ENCODE assay signal across 19 mouse cellular contexts in genomic region chr8:13156327-13157097, GRCm38 (mm10). TPM values are rescaled to one million over a fixed set of nuclear protein-coding genes. Genes with fewer than 3 reads are reported as not detected.
DNase-seq lines count a peak whose midpoint lies in the region; TF ChIP-seq lines count a peak whose summit lies in the region.
"Had no signal": no experiment of that assay in that cellular context is flagged by ENCODE, and none has a peak within 500 bp of the region (broad histone marks: within the 10 kb centered on the region; RNA-seq: fewer than 3 reads in every experiment).

No protein-coding gene starts in this region.

- H3K27ac ChIP-seq in gastrocnemius, adult 2 months, result peak overlapping the region; percentile 99
- H3K27ac ChIP-seq in left cerebral cortex, adult 2 months, result peak overlapping the region; percentile 77
- H3K27ac ChIP-seq: embryonic facial prominence, embryonic 10.5 days; heart, embryonic 13.5 days; hindbrain, embryonic 13.5 days; midbrain, embryonic 12.5 days; stomach, embryonic 15.5 days had no signal

- peak overlapping the region; percentile 19; the same call in 1 of the 2 replicates for H3K4me3 ChIP-seq in gastrocnemius, adult 2 months
- H3K4me3 ChIP-seq in left cerebral cortex, adult 2 months, result no peak overlapping the region
- H3K4me3 ChIP-seq: embryonic facial prominence, embryonic 10.5 days; erythroblast, embryonic 14.5 days; heart, embryonic 13.5 days; hindbrain, embryonic 13.5 days; midbrain, embryonic 12.5 days; stomach, embryonic 15.5 days had no signal

- intact Hi-C loops in gastrocnemius, adult 2 months (cut with DNase I), result no loop called here
- intact Hi-C loops in left cerebral cortex, postnatal 4 days (cut with DNase I), result no loop called here
- intact Hi-C loops in left cerebral cortex, adult 2 months (cut with DNase I), result loop anchor here (5.0 kb wide), 1 partner anchor 96 kb away; the partner anchor contains the start of gene Adprhl1

- DNase-seq in gastrocnemius, adult 2 months, result peak; percentile 77
- no peak for DNase-seq in gastrocnemius, postnatal 10 days
- peak; percentile 12 to 43 for DNase-seq in left cerebral cortex, adult 18-20 months (ENCODE audit: low spot score in 2 of 2)
- DNase-seq in left cerebral cortex, postnatal 4 days, result no peak
- no peak for DNase-seq in left cerebral cortex, adult 2 months (ENCODE audit: extremely low spot score in 1 of 2, low spot score in 2 of 2)
- peak; percentile 72 for DNase-seq in telencephalon, adult 2 months (ENCODE audit: low read depth, low spot score)
- DNase-seq in thymus, postnatal 10 days (ENCODE audit: low spot score in 2 of 2), result no peak
- DNase-seq: adrenal gland, postnatal 36 days; cerebellum, postnatal 25 days; kidney, adult 11 months; kidney, postnatal 36 days; lung, postnatal 36 days; thymus, postnatal 14 days had no signal

- no peak for TF ChIP-seq CTCF in gastrocnemius, adult 2 months (IDR thresholded peaks at IDR 0.05)
- no peak for TF ChIP-seq CTCF in left cerebral cortex, adult 2 months (IDR thresholded peaks at IDR 0.05)

RNA-seq across cellular contexts. Expression of gene Lamp1, which starts 2.4 kb away (rescaled TPM):
- total RNA-seq in gastrocnemius, adult 2 months (2021), result 100 to 1,000 TPM; 378 to 400 TPM
- 100 to 1,000 TPM; 234 to 237 TPM for total RNA-seq in gastrocnemius, postnatal 10 days (2021)
- total RNA-seq in left cerebral cortex, adult 18-20 months (2021), result 100 to 1,000 TPM; 269 to 280 TPM
- 100 to 1,000 TPM; 241 to 259 TPM for total RNA-seq in left cerebral cortex, postnatal 4 days (2021)
- total RNA-seq in left cerebral cortex, adult 2 months (2021), result 100 to 1,000 TPM; 251 to 255 TPM

RNA-seq across cellular contexts. Expression of gene Grtp1, which starts 43.9 kb away (rescaled TPM):
- total RNA-seq in gastrocnemius, adult 2 months (2021), result 10 to 100 TPM in 1 of 2 experiments, 1 to 10 TPM in 1; 9.7 to 20.6 TPM
- total RNA-seq in gastrocnemius, postnatal 10 days (2021), result 10 to 100 TPM in 1 of 2 experiments, 1 to 10 TPM in 1; 9.8 to 14.0 TPM
- total RNA-seq in left cerebral cortex, adult 18-20 months (2021), result 1 to 10 TPM; 5.1 to 5.2 TPM
- total RNA-seq in left cerebral cortex, postnatal 4 days (2021), result 1 to 10 TPM; 7.8 to 8.9 TPM
- 1 to 10 TPM; 3.1 to 5.0 TPM for total RNA-seq in left cerebral cortex, adult 2 months (2021)

RNA-seq across cellular contexts. Expression of gene Cul4a, which starts 51.1 kb away (rescaled TPM):
- 10 to 100 TPM; 67.6 to 68.5 TPM for total RNA-seq in gastrocnemius, adult 2 months (2021)
- 10 to 100 TPM; 92.3 to 92.4 TPM for total RNA-seq in gastrocnemius, postnatal 10 days (2021)
- 10 to 100 TPM; 50.3 to 50.9 TPM for total RNA-seq in left cerebral cortex, adult 18-20 months (2021)
- total RNA-seq in left cerebral cortex, postnatal 4 days (2021), result 10 to 100 TPM; 67.0 to 67.3 TPM
- total RNA-seq in left cerebral cortex, adult 2 months (2021), result 10 to 100 TPM; 53.4 to 54.0 TPM

RNA-seq across cellular contexts. Expression of gene Pcid2, which starts 51.3 kb away (rescaled TPM):
- total RNA-seq in gastrocnemius, adult 2 months (2021), result 1 to 10 TPM; 7.4 to 7.7 TPM
- 10 to 100 TPM; 10.7 to 11.1 TPM for total RNA-seq in gastrocnemius, postnatal 10 days (2021)
- total RNA-seq in left cerebral cortex, adult 18-20 months (2021), result 10 to 100 TPM; 26.0 to 32.1 TPM
- 10 to 100 TPM; 31.5 to 33.8 TPM for total RNA-seq in left cerebral cortex, postnatal 4 days (2021)
- total RNA-seq in left cerebral cortex, adult 2 months (2021), result 10 to 100 TPM; 27.8 to 30.7 TPM

Comparison
In these comparisons a context has a peak if more than half of its experiments do, and no peak if none do; other contexts are left out.
1. DNase-seq: peak in gastrocnemius, adult 2 months (single experiment), left cerebral cortex, adult 18-20 months (2 of 2) and telencephalon, adult 2 months (single experiment); none in gastrocnemius, postnatal 10 days (single experiment), left cerebral cortex, postnatal 4 days (single experiment), left cerebral cortex, adult 2 months (0 of 2) and thymus, postnatal 10 days (0 of 2).